8 mouse cellular contexts compared by ENCODE assay signal in the genomic region with DNA sequence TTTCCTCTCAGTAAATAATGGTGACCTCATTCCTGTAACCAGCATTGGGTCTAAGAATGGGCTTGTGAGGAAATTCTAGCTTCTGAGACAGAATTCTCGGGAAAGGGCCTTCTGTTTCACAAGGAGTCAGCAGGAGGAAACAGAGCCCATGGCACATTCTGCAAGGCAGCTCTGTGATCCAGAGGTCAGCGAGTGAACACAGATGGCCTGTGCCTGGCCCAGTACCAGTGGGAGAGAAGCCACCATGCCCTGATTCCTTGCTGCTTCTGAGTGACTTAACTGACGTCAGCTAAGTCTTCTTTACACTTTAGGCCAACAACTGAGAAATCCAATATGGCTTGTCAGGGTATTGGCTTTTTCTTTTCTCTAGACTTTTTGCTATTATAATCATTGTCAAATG.
DNase-seq lines count a peak whose midpoint lies in the region; ATAC-seq lines count a peak whose summit lies in the region.
"Had no signal": no experiment of that assay in that cellular context is flagged by ENCODE, and none has a peak within 500 bp of the region (broad histone marks: within the 10 kb centered on the region; RNA-seq: fewer than 3 reads in every experiment).

No protein-coding gene starts in this region.

- DNase-seq in urinary bladder, postnatal 14 days (ENCODE audit: low spot score), result peak; percentile 19
- no peak for DNase-seq in urinary bladder, adult 2 months (ENCODE audit: low spot score)
- DNase-seq in embryonic facial prominence, embryonic 10.5 days (ENCODE audit: low spot score), result peak; percentile 13
- peak; percentile 19 for DNase-seq in kidney, adult 9 months
- no peak for DNase-seq in layer of hippocampus, adult 11-12 months (ENCODE audit: low spot score)
- no peak for DNase-seq in spleen, adult 12 weeks (ENCODE audit: low spot score)
- DNase-seq in forebrain, embryonic 11.5 days (ENCODE audit: low spot score), result no peak

- H3K4me3 ChIP-seq in embryonic facial prominence, embryonic 10.5 days, result no peak overlapping the region
- H3K4me3 ChIP-seq in forebrain, embryonic 11.5 days (ENCODE audit: low read depth, low read length), result no peak overlapping the region
- H3K4me3 ChIP-seq: midbrain, embryonic 13.5 days had no signal

- no peak overlapping the region for H3K27ac ChIP-seq in embryonic facial prominence, embryonic 10.5 days (replicated peaks)
- H3K27ac ChIP-seq in forebrain, embryonic 11.5 days (ENCODE audit: low read depth, low read length), result no peak overlapping the region
- H3K27ac ChIP-seq: midbrain, embryonic 13.5 days had no signal

- no peaks in the 10 kb centered on the region for H3K27me3 ChIP-seq in embryonic facial prominence, embryonic 10.5 days (replicated peaks; ENCODE audit: low read depth, poor library complexity, severe bottlenecking)
- no peaks in the 10 kb centered on the region for H3K27me3 ChIP-seq in forebrain, embryonic 11.5 days (ENCODE audit: control insufficient read depth, insufficient read depth, low read length)
- H3K27me3 ChIP-seq: midbrain, embryonic 13.5 days had no signal

- H3K9me3 ChIP-seq in embryonic facial prominence, embryonic 10.5 days, result no peaks in the 10 kb centered on the region
- H3K9me3 ChIP-seq in forebrain, embryonic 11.5 days (ENCODE audit: control insufficient read depth, low read length), result no peaks in the 10 kb centered on the region
- H3K9me3 ChIP-seq: midbrain, embryonic 13.5 days had no signal

- no peak overlapping the region for H3K9ac ChIP-seq in forebrain, embryonic 11.5 days (ENCODE audit: low read length)
- H3K9ac ChIP-seq: midbrain, embryonic 13.5 days had no signal

- H3K4me2 ChIP-seq in forebrain, embryonic 11.5 days (ENCODE audit: low read depth, low read length, severe bottlenecking), result no peak overlapping the region
- H3K4me2 ChIP-seq: midbrain, embryonic 13.5 days had no signal

- H3K36me3 ChIP-seq in embryonic facial prominence, embryonic 10.5 days (replicated peaks), result no peaks in the 10 kb centered on the region
- no peaks in the 10 kb centered on the region for H3K36me3 ChIP-seq in forebrain, embryonic 11.5 days (ENCODE audit: control insufficient read depth, insufficient read depth, low read length)
- H3K36me3 ChIP-seq: midbrain, embryonic 13.5 days had no signal

- no peak for ATAC-seq in forebrain, embryonic 11.5 days (replicated peaks; ENCODE audit: low FRiP score)
- ATAC-seq: midbrain, embryonic 13.5 days had no signal

- peaks cover 13% of the 10 kb centered on the region for H3K4me1 ChIP-seq in embryonic facial prominence, embryonic 10.5 days
- no peaks in the 10 kb centered on the region for H3K4me1 ChIP-seq in forebrain, embryonic 11.5 days (replicated peaks; ENCODE audit: control insufficient read depth, insufficient read depth, low read length)
- H3K4me1 ChIP-seq: midbrain, embryonic 13.5 days had no signal

- WGBS in embryonic facial prominence, embryonic 10.5 days, result 41% methylated on average over 3 of the region's 3 CpGs
- WGBS in forebrain, embryonic 11.5 days, result 63% methylated on average over 3 of the region's 3 CpGs

Comparison
In these comparisons a context has a peak if more than half of its experiments do, and no peak if none do; other contexts are left out.
1. DNase-seq: peak in urinary bladder, postnatal 14 days (single experiment), embryonic facial prominence, embryonic 10.5 days (single experiment) and kidney, adult 9 months (single experiment); none in urinary bladder, adult 2 months (single experiment), layer of hippocampus, adult 11-12 months (single experiment), spleen, adult 12 weeks (single experiment) and forebrain, embryonic 11.5 days (single experiment).